Mouse (Mus musculus) heart, adult 2 months (tissue): ENCODE measurements around the gene Galnt18. TPM values are rescaled to one million over a fixed set of nuclear protein-coding genes. Genes with fewer than 3 reads are reported as not detected.

ENCODE experiments used
- DNase-seq, 2 experiments: peaks; one replicate each; pipeline ENCODE4 v3.0.0; 2021
- H3K27ac ChIP-seq: fragments of 200-600 bp; 2 replicates; pipeline ENCODE4 v1.8.1; 2022
- H3K27me3 ChIP-seq: fragments of 200-500 bp; 2 replicates; pipeline ENCODE4 v1.6.1; 2012; ENCODE audit warnings: mild to moderate bottlenecking, low read length, inconsistent platforms, mixed read lengths; ENCODE audit not compliant: control insufficient read depth, insufficient read depth
- H3K36me3 ChIP-seq: fragments of 200-500 bp; 2 replicates; pipeline ENCODE4 v1.6.1; 2012; ENCODE audit warnings: low read length, inconsistent platforms; ENCODE audit not compliant: control insufficient read depth, insufficient read depth
- H3K4me1 ChIP-seq: fragments of 200-500 bp; 2 replicates; pipeline ENCODE4 v1.6.1; 2011; ENCODE audit warnings: low read length; ENCODE audit not compliant: control insufficient read depth, insufficient read depth
- H3K4me3 ChIP-seq: fragments of 200-600 bp; 2 replicates; pipeline ENCODE4 v1.8.1; 2022
- H3K79me2 ChIP-seq: fragments of 200-500 bp; replicated peaks from 2 replicates; pipeline ENCODE4 v1.6.1; 2012; ENCODE audit warnings: mild to moderate bottlenecking, inconsistent platforms, low read length, moderate library complexity, mixed read lengths; ENCODE audit not compliant: control insufficient read depth, insufficient read depth
- H3K9ac ChIP-seq: fragments of 200-500 bp; 2 replicates; pipeline ENCODE4 v1.6.1; 2012; ENCODE audit warnings: low read depth, mild to moderate bottlenecking, control low read depth, inconsistent platforms, low read length, mixed read lengths
- CTCF ChIP-seq: fragments of 200-600 bp; IDR thresholded peaks from 2 replicates; pipeline ENCODE4 v1.8.1; 2022; ENCODE audit warnings: antibody characterized with exemption, mild to moderate bottlenecking, moderate library complexity
- EP300 ChIP-seq: fragments of 200-500 bp; IDR thresholded peaks from 2 replicates; pipeline ENCODE4 v1.6.1; 2011; ENCODE audit warnings: low read depth, low read length, control low read depth; ENCODE audit not compliant: insufficient read depth
- POLR2A ChIP-seq: fragments of 200-500 bp; IDR thresholded peaks from 2 replicates; pipeline ENCODE4 v1.6.1; 2011; ENCODE audit warnings: mild to moderate bottlenecking, low read depth, low read length, control low read depth; ENCODE audit not compliant: insufficient read depth
- WGBS: fragments of 180-500 bp; shearing (Covaris S2); methylation state at CpG from one replicate; pipeline ENCODE4 v1.1.7; 2018; 5-methylcytosine and 5-hydroxymethylcytosine counted together
- intact Hi-C: fragments of 180-260 bp; cut with DNase I; formaldehyde crosslinking; loops from one replicate; pipeline ENCODE4 v1.15.1; 2025
- polyA plus RNA-seq: library from polyadenylated mRNA; depleted of rRNA; stranded (reverse); fragments of >200 nt; gene quantifications from 2 replicates; pipeline ENCODE4 v1.2.3, GENCODE M21; 2012
- total RNA-seq, 2 experiments: library from RNA; stranded (reverse); gene quantifications; 2 replicates each; pipeline ENCODE4 v1.2.3; 2021

Galnt18 gene
- total and polyA plus RNA-seq, 3 experiments = 11.4 to 13.6 (median 12.1) TPM

- 69% methylated on average over 6 of the region's 6 CpGs for WGBS
- no peak overlapping the region for H3K27ac ChIP-seq
- H3K36me3 ChIP-seq = no peaks in the 10 kb centered on the region
- intact Hi-C loops = no loop called here
- H3K4me3 ChIP-seq = no peak overlapping the region
- no peaks in the 10 kb centered on the region for H3K79me2 ChIP-seq
- H3K27me3 ChIP-seq = no peaks in the 10 kb centered on the region
- H3K9ac ChIP-seq = no peak overlapping the region
- TF ChIP-seq POLR2A (no peak), EP300 (no peak), CTCF (no peak)
- H3K4me1 ChIP-seq = peaks cover 30% of the 10 kb centered on the region
- DNase-seq = no peak
Observed at GRCm38 (mm10) chr7:111711045-111711808, 68.5 kb downstream of the Galnt18 start.

GRCm38 (mm10) chr7:111710311-111710710, 69.5 kb downstream of the Galnt18 start:
- WGBS = 31% methylated on average over 4 of the region's 4 CpGs
- Histone ChIP-seq H3K79me2 (no peaks in the 10 kb centered on the region), H3K4me3 (no peak overlapping the region), H3K27me3 (no peaks in the 10 kb centered on the region), H3K27ac (no peak overlapping the region), H3K36me3 (no peaks in the 10 kb centered on the region), H3K9ac (no peak overlapping the region), H3K4me1 (peaks cover 29% of the 10 kb centered on the region)
- TF ChIP-seq EP300 (no peak), POLR2A (no peak), CTCF (peak; percentile 50)
- intact Hi-C loops = no loop called here
- no peak for DNase-seq

GRCm38 (mm10) chr7:111708563-111708962, 71.2 kb downstream of the Galnt18 start:
- Histone ChIP-seq H3K9ac (no peak overlapping the region), H3K4me1 (peaks cover 23% of the 10 kb centered on the region), H3K27ac (no peak overlapping the region), H3K4me3 (no peak overlapping the region), H3K27me3 (no peaks in the 10 kb centered on the region), H3K79me2 (no peaks in the 10 kb centered on the region), H3K36me3 (no peaks in the 10 kb centered on the region)
- no peak for DNase-seq
- intact Hi-C loops = no loop called here
- TF ChIP-seq EP300 (no peak), CTCF (no peak), POLR2A (no peak)
- 49% methylated on average over 1 of the region's 1 CpGs for WGBS

GRCm38 (mm10) chr7:111702961-111703360, 76.8 kb downstream of the Galnt18 start:
- intact Hi-C loops = no loop called here
- no peak for DNase-seq
- H3K79me2 ChIP-seq = no peaks in the 10 kb centered on the region
- TF ChIP-seq EP300 (no peak), CTCF (no peak), POLR2A (no peak)
- no peak overlapping the region for H3K9ac ChIP-seq
- H3K4me3 ChIP-seq = no peak overlapping the region
- H3K27ac ChIP-seq = no peak overlapping the region
- 95% methylated on average over 2 of the region's 2 CpGs for WGBS
- no peaks in the 10 kb centered on the region for H3K36me3 ChIP-seq
- peaks cover 1% of the 10 kb centered on the region for H3K4me1 ChIP-seq
- H3K27me3 ChIP-seq = no peaks in the 10 kb centered on the region

- no peak overlapping the region for H3K9ac ChIP-seq
- peaks cover 1% of the 10 kb centered on the region for H3K4me1 ChIP-seq
- H3K27me3 ChIP-seq = no peaks in the 10 kb centered on the region
- intact Hi-C loops = no loop called here
- TF ChIP-seq CTCF (no peak), POLR2A (no peak), EP300 (no peak)
- no peak overlapping the region for H3K27ac ChIP-seq
- H3K79me2 ChIP-seq = no peaks in the 10 kb centered on the region
- H3K36me3 ChIP-seq = no peaks in the 10 kb centered on the region
- H3K4me3 ChIP-seq = no peak overlapping the region
- no peak for DNase-seq
Observed at GRCm38 (mm10) chr7:111701788-111702187, 78.0 kb downstream of the Galnt18 start.

GRCm38 (mm10) chr7:111699446-111699845, 80.3 kb downstream of the Galnt18 start:
- Histone ChIP-seq H3K4me3 (no peak overlapping the region), H3K79me2 (no peaks in the 10 kb centered on the region), H3K9ac (no peak overlapping the region), H3K4me1 (peaks cover 3% of the 10 kb centered on the region), H3K27ac (no peak overlapping the region), H3K36me3 (no peaks in the 10 kb centered on the region), H3K27me3 (no peaks in the 10 kb centered on the region)
- intact Hi-C loops = loop anchor here (10.0 kb wide), 1 partner anchor 235 kb away; no protein-coding TSS in a partner anchor
- 40% methylated on average over 3 of the region's 3 CpGs for WGBS
- TF ChIP-seq CTCF = no peak
- TF ChIP-seq POLR2A = no peak
- no peak for TF ChIP-seq EP300
- DNase-seq = peak in 1 of 2 experiments; percentile 31
